Mouse (Mus musculus) ES-E14 (cell line): ENCODE data around the gene Tctn1.

Experiments
- CHD2 ChIP-seq: IDR thresholded peaks from 2 replicates; pipeline ENCODE4 v1.6.1; 2014; ENCODE audit warnings: mild to moderate bottlenecking, low read depth, low read length, inconsistent platforms
- HCFC1 ChIP-seq: IDR thresholded peaks from 2 replicates; pipeline ENCODE4 v1.6.1; 2012; ENCODE audit warnings: low read length, inconsistent platforms, borderline replicate concordance; ENCODE audit not compliant: insufficient read depth
- MAFK ChIP-seq: IDR thresholded peaks from 2 replicates; pipeline ENCODE4 v1.6.1; 2014; ENCODE audit warnings: mild to moderate bottlenecking, low read depth, low read length, inconsistent platforms; ENCODE audit not compliant: insufficient read depth
- ZC3H11A ChIP-seq: IDR thresholded peaks from 2 replicates; pipeline ENCODE4 v1.6.1; 2012; ENCODE audit warnings: low read depth, mild to moderate bottlenecking, inconsistent platforms, low read length, borderline replicate concordance
- ZNF384 ChIP-seq: IDR thresholded peaks from 2 replicates; pipeline ENCODE4 v1.6.1; 2012; ENCODE audit warnings: low read depth, low read length, inconsistent platforms

GRCm38 (mm10) chr5:122201904-122202303 lies 62.4 kb downstream of the Tctn1 start:
- no peak for TF ChIP-seq CHD2
- no peak for TF ChIP-seq HCFC1
- TF ChIP-seq ZNF384, result no peak
- no peak for TF ChIP-seq ZC3H11A
- TF ChIP-seq MAFK, result no peak
